Mouse (Mus musculus) megakaryocyte, embryonic 14.5 days (primary cell): ENCODE data around the gene Zhx3.

Experiments
- FLI1 ChIP-seq: IDR thresholded peaks from 2 replicates; pipeline ENCODE4 v1.6.1; 2012; ENCODE audit warnings: low read length, inconsistent platforms, mixed read lengths
- GATA1 ChIP-seq: IDR thresholded peaks from 3 replicates; pipeline ENCODE4 v1.6.1; 2012; ENCODE audit warnings: mixed read lengths, low read length, inconsistent platforms, borderline replicate concordance

GRCm38 (mm10) chr2:160880453-160881195 lies 7.8 kb upstream of the Zhx3 start, which contains the start of gene Lpin3:
- TF ChIP-seq GATA1 (no peak), FLI1 (no peak)
